Mouse (Mus musculus): ENCODE measurements around the gene Phldb2. TPM values are rescaled to one million over a fixed set of nuclear protein-coding genes. Genes with fewer than 3 reads are reported as not detected.
A peak's percentile ranks its signal among the peaks of the same experiment; 100 is the strongest.

The Phldb2 gene
- polyA plus RNA-seq, 1 experiment: 25.7 TPM

DNA sequence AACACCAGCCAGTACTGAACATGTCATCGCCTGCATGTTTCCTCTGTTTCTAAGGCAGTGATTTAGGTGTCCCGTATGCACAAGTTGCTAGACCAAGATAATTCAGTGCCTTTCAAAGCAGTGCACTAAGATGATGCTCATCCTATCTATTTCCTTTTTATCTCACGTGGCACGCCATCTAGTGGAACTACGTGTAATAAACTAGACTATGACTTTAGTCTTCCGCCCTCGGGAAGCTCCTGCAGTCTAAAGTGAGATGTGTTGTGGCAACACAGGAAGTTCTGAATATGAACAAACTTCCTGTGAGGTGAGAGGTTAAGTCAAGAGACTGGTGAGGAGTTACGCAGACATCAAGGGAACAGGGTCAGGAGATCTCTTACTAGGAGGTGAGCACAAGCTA, 166.8 kb downstream of the Phldb2 start:
- TF ChIP-seq SRF (IDR thresholded peaks at IDR 0.05; ENCODE audit: control insufficient read depth, insufficient read length, low read depth) (no peak), MYOG (IDR thresholded peaks at IDR 0.05; ENCODE audit: control insufficient read depth in 1 of 3, insufficient read depth in 1 of 3, insufficient read length in 2 of 3, low read depth in 2 of 3) (no peak), TCF3 (IDR thresholded peaks at IDR 0.05; ENCODE audit: insufficient read length, low read depth) (no peak), POLR2AphosphoS2 (IDR thresholded peaks at IDR 0.05; ENCODE audit: insufficient read length, low read depth) (no peak), TCF12 (IDR thresholded peaks at IDR 0.05; ENCODE audit: insufficient read depth, poor library complexity, severe bottlenecking) (no peak), USF1 (IDR thresholded peaks at IDR 0.05; ENCODE audit: low read depth) (no peak)
- Histone ChIP-seq H3K27me3 (ENCODE audit: control insufficient read depth, insufficient read depth, insufficient read length) (no peaks in the 10 kb centered on the region), H3K4me2 (ENCODE audit: low read depth) (no peak overlapping the region), H3ac (ENCODE audit: control insufficient read depth, insufficient read length) (no peak overlapping the region), H3K79me2 (ENCODE audit: control insufficient read depth, insufficient read depth) (no peaks in the 10 kb centered on the region), H3K4me3 (no peak overlapping the region), H3K36me3 (ENCODE audit: control insufficient read depth, insufficient read depth) (peaks cover 43% of the 10 kb centered on the region)

DNA sequence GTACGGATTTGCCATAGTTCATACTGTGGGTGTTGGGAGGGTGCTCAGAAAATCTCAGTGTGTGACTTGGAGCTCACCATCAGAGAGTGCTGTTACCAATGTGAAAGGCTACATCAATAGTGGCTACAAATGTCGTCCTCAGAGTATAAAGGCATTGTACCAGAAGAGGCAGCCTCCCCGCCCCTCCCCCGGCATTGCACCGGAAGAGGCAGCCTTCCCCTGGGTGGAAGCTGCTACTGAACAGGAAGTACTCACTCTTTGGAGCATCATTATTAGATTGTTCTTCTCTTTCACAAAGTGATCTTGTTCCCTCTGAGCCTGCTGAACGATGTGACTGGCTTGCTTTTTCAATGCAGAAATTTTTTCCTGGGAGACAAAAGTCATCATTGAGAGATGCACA, 173.4 kb downstream of the Phldb2 start:
- Histone ChIP-seq H3K36me3 (ENCODE audit: control insufficient read depth, insufficient read depth) (peaks cover 57% of the 10 kb centered on the region), H3ac (ENCODE audit: control insufficient read depth, insufficient read length) (no peak overlapping the region), H3K79me2 (ENCODE audit: control insufficient read depth, insufficient read depth) (no peaks in the 10 kb centered on the region), H3K27me3 (ENCODE audit: control insufficient read depth, insufficient read depth, insufficient read length) (no peaks in the 10 kb centered on the region), H3K4me2 (ENCODE audit: low read depth) (no peak overlapping the region), H3K4me3 (no peak overlapping the region)
- no peak for TF ChIP-seq POLR2A (IDR thresholded peaks at IDR 0.05; ENCODE audit: insufficient read length, low read depth)
- TF ChIP-seq TCF3 (IDR thresholded peaks at IDR 0.05; ENCODE audit: insufficient read length, low read depth): no peak
- TF ChIP-seq E2F4 (IDR thresholded peaks at IDR 0.05; ENCODE audit: insufficient read depth): no peak
- no peak for TF ChIP-seq MYOG (IDR thresholded peaks at IDR 0.05; ENCODE audit: control insufficient read depth in 1 of 3, insufficient read depth in 1 of 3, insufficient read length in 2 of 3, low read depth in 2 of 3)
- TF ChIP-seq POLR2AphosphoS2 (IDR thresholded peaks at IDR 0.05; ENCODE audit: insufficient read length, low read depth): no peak
- TF ChIP-seq TCF12 (IDR thresholded peaks at IDR 0.05; ENCODE audit: insufficient read depth, poor library complexity, severe bottlenecking): no peak
- no peak for TF ChIP-seq USF1 (IDR thresholded peaks at IDR 0.05; ENCODE audit: low read depth)
- TF ChIP-seq REST (IDR thresholded peaks at IDR 0.05; ENCODE audit: insufficient read depth, insufficient read length): no peak
- no peak for TF ChIP-seq CEBPB (IDR thresholded peaks at IDR 0.05; ENCODE audit: insufficient read depth, poor library complexity, severe bottlenecking)
- TF ChIP-seq MAX (IDR thresholded peaks at IDR 0.05; ENCODE audit: low read depth): no peak

DNA sequence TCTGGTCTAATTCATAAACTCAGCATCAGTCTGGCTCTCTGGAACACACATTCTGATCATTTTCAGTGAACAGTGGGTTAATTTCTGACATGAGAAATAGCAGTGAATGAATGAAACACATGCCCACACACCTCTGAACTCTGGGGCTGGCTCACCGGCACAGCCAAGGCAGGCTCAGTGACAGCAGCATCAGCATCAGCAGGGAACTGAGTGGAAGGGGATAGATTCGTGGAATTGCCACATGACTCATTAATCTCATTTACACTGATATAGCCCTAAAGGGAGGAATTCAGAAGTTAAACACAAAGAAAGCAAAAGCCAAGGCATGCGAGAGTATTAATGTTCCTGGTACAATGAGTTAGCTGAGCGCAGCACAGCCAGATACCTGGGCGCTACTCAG, 178.6 kb downstream of the Phldb2 start:
- H3K36me3 ChIP-seq (ENCODE audit: control insufficient read depth, insufficient read depth): peaks cover 83% of the 10 kb centered on the region
- H3ac ChIP-seq (ENCODE audit: control insufficient read depth, insufficient read length): no peak overlapping the region
- H3K27me3 ChIP-seq (ENCODE audit: control insufficient read depth, insufficient read depth, insufficient read length): no peaks in the 10 kb centered on the region
- no peaks in the 10 kb centered on the region for H3K79me2 ChIP-seq (ENCODE audit: control insufficient read depth, insufficient read depth)
- TF ChIP-seq MYOG (IDR thresholded peaks at IDR 0.05; ENCODE audit: control insufficient read depth in 1 of 3, insufficient read depth in 1 of 3, insufficient read length in 2 of 3, low read depth in 2 of 3) (no peak), REST (IDR thresholded peaks at IDR 0.05; ENCODE audit: insufficient read depth, insufficient read length) (no peak), TCF12 (IDR thresholded peaks at IDR 0.05; ENCODE audit: insufficient read depth, poor library complexity, severe bottlenecking) (no peak), POLR2AphosphoS2 (IDR thresholded peaks at IDR 0.05; ENCODE audit: insufficient read length, low read depth) (no peak), TCF3 (IDR thresholded peaks at IDR 0.05; ENCODE audit: insufficient read length, low read depth) (no peak), USF1 (IDR thresholded peaks at IDR 0.05; ENCODE audit: low read depth) (no peak), SRF (IDR thresholded peaks at IDR 0.05; ENCODE audit: control insufficient read depth, insufficient read length, low read depth) (no peak), E2F4 (IDR thresholded peaks at IDR 0.05; ENCODE audit: insufficient read depth) (no peak), MAX (IDR thresholded peaks at IDR 0.05; ENCODE audit: low read depth) (no peak), CEBPB (IDR thresholded peaks at IDR 0.05; ENCODE audit: insufficient read depth, poor library complexity, severe bottlenecking) (no peak), MYOD1 (IDR thresholded peaks at IDR 0.05; ENCODE audit: control insufficient read depth in 1 of 3, insufficient read length in 2 of 3, low read depth in 2 of 3) (no peak), POLR2A (IDR thresholded peaks at IDR 0.05; ENCODE audit: insufficient read length, low read depth) (no peak)
- H3K4me2 ChIP-seq (ENCODE audit: low read depth): no peak overlapping the region
- H3K4me3 ChIP-seq: no peak overlapping the region

DNA sequence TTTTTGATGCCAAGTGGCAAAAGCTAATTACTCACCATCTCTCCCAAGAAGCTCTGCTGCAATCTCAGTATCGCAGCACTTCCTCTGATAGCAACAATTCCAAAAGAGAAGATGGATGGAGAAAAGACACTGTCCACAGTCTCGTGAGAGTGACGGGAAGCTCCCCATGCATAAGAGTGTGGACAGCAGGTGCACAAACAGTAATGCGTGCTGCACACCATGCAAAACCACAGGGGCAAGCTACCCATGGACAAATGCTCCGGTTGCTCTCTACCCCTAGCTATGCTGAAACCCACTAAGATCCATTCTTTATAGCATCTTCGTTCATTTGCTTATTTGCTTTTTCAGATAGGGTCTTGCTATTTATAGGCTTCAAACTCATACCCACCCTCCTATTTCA, 182.5 kb downstream of the Phldb2 start:
- Histone ChIP-seq H3K36me3 (ENCODE audit: control insufficient read depth, insufficient read depth) (peaks cover 88% of the 10 kb centered on the region), H3K79me2 (ENCODE audit: control insufficient read depth, insufficient read depth) (no peaks in the 10 kb centered on the region), H3K4me3 (no peak overlapping the region), H3K27me3 (ENCODE audit: control insufficient read depth, insufficient read depth, insufficient read length) (no peaks in the 10 kb centered on the region), H3K4me2 (ENCODE audit: low read depth) (no peak overlapping the region), H3ac (ENCODE audit: control insufficient read depth, insufficient read length) (no peak overlapping the region)
- TF ChIP-seq POLR2AphosphoS2 (IDR thresholded peaks at IDR 0.05; ENCODE audit: insufficient read length, low read depth) (peak; percentile 40), POLR2A (IDR thresholded peaks at IDR 0.05; ENCODE audit: insufficient read length, low read depth) (no peak), MYOG (IDR thresholded peaks at IDR 0.05; ENCODE audit: control insufficient read depth in 1 of 3, insufficient read depth in 1 of 3, insufficient read length in 2 of 3, low read depth in 2 of 3) (peak in 2 of 3 experiments; percentile 22 to 50), MAX (IDR thresholded peaks at IDR 0.05; ENCODE audit: low read depth) (no peak), CEBPB (IDR thresholded peaks at IDR 0.05; ENCODE audit: insufficient read depth, poor library complexity, severe bottlenecking) (no peak), MYOD1 (IDR thresholded peaks at IDR 0.05; ENCODE audit: control insufficient read depth in 1 of 3, insufficient read length in 2 of 3, low read depth in 2 of 3) (peak in 2 of 3 experiments; percentile 67)

DNA sequence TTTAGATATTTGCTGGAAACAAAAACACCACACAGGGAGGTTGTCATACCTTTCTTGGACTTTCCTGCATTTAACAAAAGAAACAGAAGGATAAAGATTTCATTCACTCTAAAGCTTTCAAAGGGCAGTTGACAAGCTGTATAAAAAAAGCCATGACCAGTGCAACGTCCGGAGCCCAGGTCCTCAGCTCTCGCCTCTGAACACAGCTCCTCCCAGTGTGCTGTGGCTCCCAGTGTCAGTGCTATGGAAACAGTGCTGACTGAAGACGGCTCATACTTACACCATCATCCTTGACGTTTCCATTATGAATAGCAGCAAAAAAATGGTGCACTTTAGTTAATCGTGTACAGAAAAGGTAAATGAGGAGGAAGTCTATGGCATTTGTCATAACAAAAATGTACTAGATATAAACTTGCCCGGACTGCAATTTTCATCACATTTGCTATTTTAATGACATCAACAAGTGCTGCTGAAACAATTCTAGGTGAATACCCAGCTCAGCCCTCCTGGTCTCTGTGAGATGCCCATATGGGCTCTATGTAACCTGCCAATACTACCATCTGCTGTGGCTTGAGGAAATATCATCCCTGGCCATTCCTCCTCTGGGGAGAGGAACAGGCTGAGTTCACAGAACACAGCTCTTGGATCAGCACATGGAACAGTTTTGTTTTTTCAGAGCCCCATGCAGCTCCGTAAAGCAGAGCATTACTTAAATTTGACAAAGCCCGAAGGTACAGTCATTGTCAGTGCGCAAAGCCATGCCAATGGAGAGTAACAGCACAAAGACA, 185.4 kb downstream of the Phldb2 start:
- TF ChIP-seq MYOG (IDR thresholded peaks at IDR 0.05; ENCODE audit: control insufficient read depth in 1 of 3, insufficient read depth in 1 of 3, insufficient read length in 2 of 3, low read depth in 2 of 3) (no peak), TCF12 (IDR thresholded peaks at IDR 0.05; ENCODE audit: insufficient read depth, poor library complexity, severe bottlenecking) (no peak), E2F4 (IDR thresholded peaks at IDR 0.05; ENCODE audit: insufficient read depth) (no peak), MYOD1 (IDR thresholded peaks at IDR 0.05; ENCODE audit: control insufficient read depth in 1 of 3, insufficient read length in 2 of 3, low read depth in 2 of 3) (no peak), TCF3 (IDR thresholded peaks at IDR 0.05; ENCODE audit: insufficient read length, low read depth) (no peak), POLR2A (IDR thresholded peaks at IDR 0.05; ENCODE audit: insufficient read length, low read depth) (no peak), SRF (IDR thresholded peaks at IDR 0.05; ENCODE audit: control insufficient read depth, insufficient read length, low read depth) (no peak), REST (IDR thresholded peaks at IDR 0.05; ENCODE audit: insufficient read depth, insufficient read length) (no peak), POLR2AphosphoS2 (IDR thresholded peaks at IDR 0.05; ENCODE audit: insufficient read length, low read depth) (no peak), CEBPB (IDR thresholded peaks at IDR 0.05; ENCODE audit: insufficient read depth, poor library complexity, severe bottlenecking) (no peak), USF1 (IDR thresholded peaks at IDR 0.05; ENCODE audit: low read depth) (no peak), MAX (IDR thresholded peaks at IDR 0.05; ENCODE audit: low read depth) (no peak)
- Histone ChIP-seq H3K4me3 (no peak overlapping the region), H3ac (ENCODE audit: control insufficient read depth, insufficient read length) (no peak overlapping the region), H3K27me3 (ENCODE audit: control insufficient read depth, insufficient read depth, insufficient read length) (no peaks in the 10 kb centered on the region), H3K4me2 (ENCODE audit: low read depth) (no peak overlapping the region), H3K79me2 (ENCODE audit: control insufficient read depth, insufficient read depth) (no peaks in the 10 kb centered on the region), H3K36me3 (ENCODE audit: control insufficient read depth, insufficient read depth) (peaks cover 82% of the 10 kb centered on the region)
